Mouse (Mus musculus): ENCODE data around the gene Tescl. TPM values are rescaled to one million over a fixed set of nuclear protein-coding genes. Genes with fewer than 3 reads are reported as not detected.
A peak's percentile ranks its signal among the peaks of the same experiment; 100 is the strongest.

Gene Tescl
- polyA plus RNA-seq (2016; fragmentation: Nextera tagmentation; extraction: Ambion mirVana), result not detected in 2 replicates

DNA sequence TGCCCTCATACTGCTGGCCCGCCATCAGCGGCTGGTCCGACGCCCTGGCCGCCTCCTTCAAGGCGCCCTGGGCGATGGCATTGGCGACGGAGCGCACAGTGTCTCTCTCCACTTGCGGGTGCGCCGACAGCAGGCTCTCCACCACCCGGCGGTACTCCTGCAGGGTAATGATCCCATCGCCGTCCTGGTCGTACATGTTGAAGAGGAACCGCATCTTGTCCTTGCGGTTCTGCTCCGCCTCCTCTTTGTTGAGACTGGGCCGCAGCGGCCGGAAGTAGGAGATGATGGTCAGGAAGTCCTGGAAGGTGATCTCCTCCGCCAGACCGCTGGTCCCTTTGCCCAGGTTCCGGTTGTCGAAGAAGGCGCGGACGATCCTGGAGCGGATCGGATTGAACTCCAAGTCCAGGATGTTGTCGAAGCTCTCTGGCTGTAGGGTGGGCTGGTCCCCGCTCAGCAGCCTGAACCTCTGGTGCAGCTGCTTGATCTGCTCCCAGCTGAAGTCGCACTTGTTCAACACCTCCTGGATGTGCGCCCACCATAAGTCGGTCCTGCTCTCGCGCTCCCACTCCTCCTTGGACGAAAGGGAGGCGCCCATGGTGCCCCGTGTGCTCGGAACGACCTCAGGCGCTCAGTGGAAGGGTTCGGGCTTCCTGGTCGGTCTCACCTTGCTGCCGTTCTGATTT is at the start of gene Tescl:
Gene Tescl (minus strand): TSS at position 633 of the 683 bp plus-strand sequence.
- peak within 1 kb of the TSS; percentile 21; the same call in 1 of the 2 replicates for H3K4me2 ChIP-seq (replicated peaks)
- ATAC-seq (ENCODE audit: low FRiP score, low read depth), result no peak

DNA sequence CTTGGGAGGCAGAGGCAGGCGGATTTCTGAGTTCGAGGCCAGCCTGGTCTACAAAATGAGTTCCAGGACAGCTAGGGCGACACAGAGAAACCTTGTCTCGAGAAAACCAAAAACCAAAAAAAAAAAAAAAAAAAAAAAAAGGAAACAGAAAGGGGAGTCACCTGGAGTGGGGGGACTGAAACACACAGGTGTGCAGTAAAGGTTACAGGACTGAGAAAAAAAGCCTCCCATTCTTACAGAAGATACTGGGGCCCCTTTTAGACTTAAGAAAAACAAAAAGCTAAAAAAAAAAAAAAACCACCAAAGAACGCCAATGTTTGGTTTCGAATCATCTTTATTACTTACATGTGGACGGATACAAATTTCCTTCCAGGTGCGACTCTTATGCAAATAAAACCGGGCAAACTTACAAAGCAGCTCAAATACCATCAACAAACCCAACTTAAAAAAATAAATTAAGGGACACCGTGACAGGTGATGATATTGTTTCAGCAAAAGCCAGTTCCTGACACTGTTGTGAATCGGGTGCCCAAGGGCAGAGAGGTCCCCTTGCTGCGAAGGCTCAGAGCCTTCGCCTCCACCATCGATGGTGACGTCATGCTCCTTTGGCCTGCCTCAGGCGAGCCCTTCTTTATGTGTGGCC is 49.1 kb upstream of the Tescl start:
- ATAC-seq (ENCODE audit: low FRiP score, low read depth), result no peak
- WGBS, result 84% methylated on average over 16 of the region's 16 CpGs
- 0 out of 2 replicates have a peak, but pooled peaks cover 3% of the 10 kb centered on the region for H3K27me3 ChIP-seq (replicated peaks)
- H3K36me3 ChIP-seq, result no peaks in the 10 kb centered on the region
- H3K9ac ChIP-seq, result no peak overlapping the region
- no peak overlapping the region for H3K4me2 ChIP-seq (replicated peaks)
- no peak overlapping the region for H3K27ac ChIP-seq
- H3K4me3 ChIP-seq, result no peak overlapping the region
- H3K4me1 ChIP-seq, result peaks cover 4% of the 10 kb centered on the region; the same call in 1 of the 2 replicates
- no peaks in the 10 kb centered on the region for H3K9me3 ChIP-seq

More for the DNA sequence above, at the start of gene Tescl:
- 46% methylated on average over 49 of the region's 49 CpGs for WGBS
- Histone ChIP-seq H3K27ac (no peak within 1 kb of the TSS), H3K9me3 (no peaks in the 10 kb centered on the region), H3K27me3 (replicated peaks) (0 out of 2 replicates have a peak, but pooled peaks cover 10% of the 10 kb centered on the region), H3K36me3 (no peaks in the 10 kb centered on the region), H3K9ac (no peak within 1 kb of the TSS), H3K4me3 (no peak within 1 kb of the TSS), H3K4me1 (no peaks in the 10 kb centered on the region)

DNA sequence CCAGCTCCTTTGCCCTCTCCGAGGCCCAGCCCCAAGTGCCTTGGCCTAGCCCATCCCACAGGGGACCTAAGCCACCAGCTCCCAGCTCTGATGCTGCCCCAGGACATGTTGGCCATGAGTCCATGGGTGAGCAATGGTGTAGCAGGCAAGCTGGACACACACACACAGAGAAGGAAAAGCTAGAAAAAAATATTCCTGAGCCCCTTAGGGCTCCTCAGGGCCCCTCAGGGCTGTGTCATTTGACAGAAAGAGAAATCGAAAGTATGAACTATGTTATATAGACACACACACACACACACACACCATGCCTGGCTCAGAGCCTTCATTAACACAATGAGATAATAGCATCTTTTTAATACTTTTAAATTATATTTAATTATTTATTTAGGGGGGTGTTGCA is 46.6 kb upstream of the Tescl start:
- H3K9me3 ChIP-seq, result no peaks in the 10 kb centered on the region
- peaks cover 14% of the 10 kb centered on the region for H3K4me1 ChIP-seq
- no peak overlapping the region for H3K27ac ChIP-seq
- 76% methylated on average over 2 of the region's 2 CpGs for WGBS
- H3K27me3 ChIP-seq (replicated peaks), result 0 out of 2 replicates have a peak, but pooled peaks cover 3% of the 10 kb centered on the region
- H3K9ac ChIP-seq, result no peak overlapping the region
- H3K36me3 ChIP-seq, result no peaks in the 10 kb centered on the region
- H3K4me3 ChIP-seq, result no peak overlapping the region
- no peak overlapping the region; the same call in 1 of the 2 replicates for H3K4me2 ChIP-seq (replicated peaks)
- no peak for ATAC-seq (ENCODE audit: low FRiP score, low read depth)

DNA sequence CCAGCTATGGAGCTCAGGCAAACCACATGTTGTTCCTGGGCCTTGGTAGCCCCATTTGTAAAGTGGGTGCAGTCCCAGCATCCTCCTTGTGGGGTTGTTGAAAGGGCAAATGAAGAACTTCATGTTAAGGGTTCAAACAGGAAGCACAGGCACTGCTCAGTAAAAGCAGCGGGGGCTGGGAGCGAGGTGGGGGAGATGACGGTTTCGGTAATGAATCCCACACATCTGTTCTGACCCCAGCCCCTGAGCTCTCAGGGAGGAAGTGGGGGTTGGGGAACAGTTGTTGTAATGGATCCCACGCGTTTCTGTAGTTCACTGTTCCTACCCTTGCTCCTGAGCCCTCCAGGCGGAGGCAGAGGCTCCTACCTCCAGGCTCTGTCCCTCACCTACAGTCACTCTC is 46.2 kb upstream of the Tescl start:
- ATAC-seq (ENCODE audit: low FRiP score, low read depth), result no peak
- no peak overlapping the region for H3K4me3 ChIP-seq
- no peak overlapping the region for H3K9ac ChIP-seq
- no peak overlapping the region for H3K27ac ChIP-seq
- no peak overlapping the region; the same call in 1 of the 2 replicates for H3K4me2 ChIP-seq (replicated peaks)
- WGBS, result 63% methylated on average over 7 of the region's 7 CpGs
- H3K9me3 ChIP-seq, result no peaks in the 10 kb centered on the region
- peaks cover 14% of the 10 kb centered on the region for H3K4me1 ChIP-seq
- H3K36me3 ChIP-seq, result no peaks in the 10 kb centered on the region
- 0 out of 2 replicates have a peak, but pooled peaks cover 3% of the 10 kb centered on the region for H3K27me3 ChIP-seq (replicated peaks)

DNA sequence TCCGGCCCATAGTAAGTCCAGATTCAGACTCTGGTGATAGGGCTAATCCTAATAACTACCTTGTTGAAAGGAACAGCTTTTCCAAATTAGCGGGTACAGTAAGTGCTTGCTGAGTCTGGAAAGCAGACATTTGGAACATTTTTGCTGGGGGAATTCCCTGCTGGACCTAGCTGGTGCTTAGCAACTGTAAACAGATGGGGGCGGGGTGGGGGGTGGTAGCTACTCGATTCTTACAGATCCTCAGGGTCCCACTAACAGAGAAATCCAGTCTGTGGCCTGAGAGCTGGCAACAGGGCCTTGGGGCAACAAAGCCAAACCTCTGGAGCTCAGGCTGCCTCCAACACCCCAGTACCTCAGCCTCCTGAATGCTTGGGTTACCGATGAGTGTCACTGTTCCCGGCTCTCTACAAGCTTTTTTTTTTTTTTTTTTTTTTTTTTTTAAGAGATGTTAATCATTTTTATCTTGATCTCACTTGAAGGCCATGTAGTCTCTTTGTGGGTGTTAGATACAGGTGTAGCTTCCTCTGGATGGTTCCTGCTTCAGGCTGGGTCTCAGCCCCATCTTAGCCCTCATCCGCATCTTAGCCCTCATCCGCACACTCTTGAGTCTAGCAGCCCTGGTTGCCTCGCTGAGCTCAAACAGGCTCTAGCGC is 44.4 kb upstream of the Tescl start:
- Histone ChIP-seq H3K4me2 (replicated peaks) (no peak overlapping the region), H3K27me3 (replicated peaks) (no peaks in the 10 kb centered on the region), H3K9me3 (no peaks in the 10 kb centered on the region), H3K4me1 (peaks cover 20% of the 10 kb centered on the region), H3K36me3 (no peaks in the 10 kb centered on the region), H3K27ac (no peak overlapping the region), H3K9ac (no peak overlapping the region), H3K4me3 (no peak overlapping the region)
- WGBS, result 77% methylated on average over 10 of the region's 10 CpGs
- no peak for ATAC-seq (ENCODE audit: low FRiP score, low read depth)

DNA sequence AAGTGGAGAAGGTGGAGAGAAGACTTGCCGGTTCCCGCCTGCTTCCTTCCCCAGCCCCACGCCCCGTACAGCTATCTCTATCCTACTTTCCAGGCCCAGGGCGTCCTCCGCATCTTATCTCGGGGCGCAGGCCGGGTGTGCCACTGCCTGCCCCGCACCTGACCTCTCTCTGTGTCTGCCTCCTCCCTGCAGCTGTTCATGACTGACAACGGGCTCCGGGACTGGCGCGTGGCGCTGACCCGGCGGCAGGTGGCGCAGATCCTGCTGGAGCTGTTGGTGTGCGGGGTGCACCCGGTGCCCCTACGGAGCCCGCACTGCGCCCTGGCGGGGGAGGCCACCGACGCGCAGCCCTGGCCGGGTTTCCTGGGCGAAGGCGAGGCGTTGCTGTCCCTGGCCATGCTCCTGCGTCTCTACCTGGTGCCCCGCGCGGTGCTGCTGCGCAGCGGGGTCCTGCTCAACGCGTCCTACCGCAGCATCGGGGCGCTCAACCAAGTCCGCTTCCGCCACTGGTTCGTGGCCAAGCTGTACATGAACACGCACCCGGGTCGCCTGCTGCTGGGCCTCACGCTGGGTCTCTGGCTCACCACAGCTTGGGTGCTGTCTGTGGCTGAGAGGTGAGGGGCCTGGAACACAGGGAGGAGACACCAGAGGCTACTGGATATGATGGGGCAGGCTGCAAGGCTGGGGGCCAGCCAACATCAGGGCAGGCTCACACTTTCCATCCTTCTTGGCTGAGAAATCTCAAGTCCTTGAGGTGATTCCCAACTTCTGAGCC is 43.5 kb upstream of the Tescl start:
- Histone ChIP-seq H3K4me1 (peaks cover 26% of the 10 kb centered on the region), H3K27ac (no peak overlapping the region), H3K36me3 (no peaks in the 10 kb centered on the region), H3K9ac (peak overlapping the region; percentile 44; the same call in 1 of the 2 replicates), H3K27me3 (replicated peaks) (no peaks in the 10 kb centered on the region), H3K9me3 (no peaks in the 10 kb centered on the region), H3K4me2 (replicated peaks) (peak overlapping the region; percentile 57), H3K4me3 (peak overlapping the region; percentile 26)
- 7% methylated on average over 49 of the region's 49 CpGs for WGBS
- peak; percentile 41 for ATAC-seq (ENCODE audit: low FRiP score, low read depth)

DNA sequence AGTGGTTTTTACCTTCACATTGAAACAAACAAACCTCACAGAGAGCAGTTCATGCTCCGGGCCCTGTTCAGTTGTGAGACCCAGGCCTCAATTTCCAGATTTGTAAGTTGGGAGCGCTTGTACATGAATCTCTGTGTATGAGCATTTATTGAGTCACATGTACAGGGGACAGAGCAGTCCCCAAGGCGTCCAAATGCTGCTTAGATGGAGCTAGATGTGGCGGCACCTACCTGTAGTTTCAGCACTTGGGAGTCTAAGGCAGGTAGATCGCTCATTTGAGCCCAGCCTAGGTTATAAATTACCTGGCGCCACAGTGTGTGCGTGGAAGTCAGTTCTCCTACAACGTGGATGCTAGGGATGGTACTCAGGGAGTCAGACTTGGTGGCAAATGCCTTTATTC is 42.7 kb upstream of the Tescl start:
- ATAC-seq (ENCODE audit: low FRiP score, low read depth), result no peak

DNA sequence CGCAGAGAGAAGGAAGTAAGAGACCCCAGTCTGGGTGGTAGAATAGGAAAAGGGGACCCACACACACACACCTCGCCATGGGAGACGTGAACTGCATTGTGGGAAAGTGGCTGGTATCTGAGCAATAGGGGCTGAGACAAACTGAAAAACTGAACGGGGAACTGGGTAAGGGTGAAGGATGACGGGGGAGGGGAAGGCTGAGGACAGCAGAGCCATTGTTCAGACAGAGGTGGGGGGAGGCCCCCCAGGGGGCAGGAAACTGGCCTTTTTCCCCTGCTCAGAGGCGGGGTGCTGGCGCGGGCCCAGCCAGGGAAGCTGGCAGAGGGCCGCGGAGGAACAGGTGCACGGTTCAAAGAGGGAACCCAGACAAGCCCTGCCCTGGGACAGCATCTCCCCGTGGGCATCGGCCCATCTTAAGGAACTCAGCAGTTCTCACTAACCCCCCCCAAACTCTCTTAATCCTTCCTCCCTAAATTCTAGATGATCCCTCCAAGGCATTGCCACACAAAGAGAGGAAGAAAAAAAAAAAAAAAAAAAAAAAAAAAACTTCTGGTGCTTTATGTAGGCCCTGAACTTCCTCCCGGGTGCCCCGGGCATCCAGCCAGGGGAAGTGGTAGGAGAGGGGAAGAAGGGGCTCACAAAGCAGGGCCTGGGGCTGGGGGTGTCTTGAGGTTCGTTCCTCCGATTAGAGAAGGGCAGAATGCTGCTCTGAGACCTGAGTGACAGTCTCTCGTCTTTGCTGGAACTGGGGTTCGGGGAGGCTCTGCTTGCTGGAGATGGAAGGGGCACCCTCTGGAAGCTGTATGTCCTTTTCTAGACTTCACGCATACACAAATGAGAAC is 40.0 kb upstream of the Tescl start:
- Histone ChIP-seq H3K27me3 (replicated peaks) (no peaks in the 10 kb centered on the region; the same call in 1 of the 2 replicates), H3K36me3 (no peaks in the 10 kb centered on the region), H3K4me2 (replicated peaks) (peak overlapping the region; percentile 37), H3K4me1 (peaks cover 27% of the 10 kb centered on the region), H3K4me3 (no peak overlapping the region), H3K9me3 (no peaks in the 10 kb centered on the region), H3K9ac (0 out of 2 replicates have a peak overlapping the region, but pooled peaks have one; percentile 29), H3K27ac (0 out of 2 replicates have a peak overlapping the region, but pooled peaks have one; percentile 37)
- ATAC-seq (ENCODE audit: low FRiP score, low read depth), result peak; percentile 57
- 44% methylated on average over 18 of the region's 20 CpGs for WGBS

More for the DNA sequence above, 42.7 kb upstream of the Tescl start:
- H3K27ac ChIP-seq, result no peak overlapping the region
- no peak overlapping the region for H3K9ac ChIP-seq
- H3K4me2 ChIP-seq (replicated peaks), result no peak overlapping the region
- no peak overlapping the region for H3K4me3 ChIP-seq
- H3K27me3 ChIP-seq (replicated peaks), result no peaks in the 10 kb centered on the region
- no peaks in the 10 kb centered on the region for H3K9me3 ChIP-seq
- whole genome bisulfite sequencing, result 88% methylated on average over 8 of the region's 8 CpGs
- H3K4me1 ChIP-seq, result peaks cover 26% of the 10 kb centered on the region
- H3K36me3 ChIP-seq, result no peaks in the 10 kb centered on the region

DNA sequence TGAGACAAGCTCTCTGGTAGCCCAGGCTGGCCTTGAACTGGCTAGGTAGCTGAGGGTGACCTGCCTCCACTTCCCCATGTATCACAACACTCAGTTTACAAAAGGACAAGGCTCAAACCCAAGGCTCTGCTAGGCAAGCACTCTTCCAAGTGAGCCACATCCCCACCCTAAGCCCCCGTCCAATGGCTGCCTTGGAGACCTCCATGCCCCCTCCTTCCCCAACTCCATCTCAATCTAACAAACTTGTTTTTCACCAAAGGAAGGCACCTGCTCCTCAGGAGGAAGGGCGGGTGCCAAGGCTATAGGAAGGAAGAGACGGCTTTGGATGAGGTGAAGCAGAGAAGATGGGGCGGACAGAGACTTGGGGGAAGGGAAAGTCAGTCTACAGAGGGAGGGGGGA is 39.0 kb upstream of the Tescl start:
- H3K9ac ChIP-seq, result no peak overlapping the region
- ATAC-seq (ENCODE audit: low FRiP score, low read depth), result no peak
- H3K36me3 ChIP-seq, result no peaks in the 10 kb centered on the region
- H3K4me2 ChIP-seq (replicated peaks), result no peak overlapping the region
- no peaks in the 10 kb centered on the region; the same call in 1 of the 2 replicates for H3K27me3 ChIP-seq (replicated peaks)
- H3K4me1 ChIP-seq, result peaks cover 27% of the 10 kb centered on the region
- H3K4me3 ChIP-seq, result no peak overlapping the region
- 84% methylated on average over 4 of the region's 4 CpGs for WGBS
- no peak overlapping the region for H3K27ac ChIP-seq
- H3K9me3 ChIP-seq, result no peaks in the 10 kb centered on the region

DNA sequence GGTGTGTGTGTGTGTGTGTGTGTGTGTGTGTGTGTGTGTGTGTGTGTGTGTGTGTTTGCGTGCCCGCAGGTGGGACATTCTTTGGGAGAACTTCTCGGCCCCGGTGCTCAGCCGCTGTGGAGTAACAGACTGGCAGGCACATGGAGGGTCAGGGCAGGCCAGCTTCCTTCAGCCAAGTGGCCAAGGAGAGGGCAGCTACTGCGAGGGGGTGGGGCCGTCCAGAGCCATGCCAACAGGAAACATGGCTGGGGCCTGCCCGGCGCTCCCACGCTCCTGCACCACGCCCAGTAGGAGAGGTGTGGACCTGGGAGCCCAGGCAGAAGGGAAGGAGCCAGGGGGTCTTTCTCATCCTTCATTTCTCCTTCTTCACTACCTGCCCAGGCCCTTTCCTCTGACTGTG is 38.6 kb upstream of the Tescl start:
- Histone ChIP-seq H3K27me3 (replicated peaks) (no peaks in the 10 kb centered on the region; the same call in 1 of the 2 replicates), H3K4me1 (peaks cover 24% of the 10 kb centered on the region), H3K9me3 (no peaks in the 10 kb centered on the region), H3K27ac (no peak overlapping the region), H3K9ac (no peak overlapping the region), H3K4me2 (replicated peaks) (no peak overlapping the region), H3K36me3 (no peaks in the 10 kb centered on the region), H3K4me3 (no peak overlapping the region)
- 88% methylated on average over 11 of the region's 11 CpGs for WGBS
- no peak for ATAC-seq (ENCODE audit: low FRiP score, low read depth)

DNA sequence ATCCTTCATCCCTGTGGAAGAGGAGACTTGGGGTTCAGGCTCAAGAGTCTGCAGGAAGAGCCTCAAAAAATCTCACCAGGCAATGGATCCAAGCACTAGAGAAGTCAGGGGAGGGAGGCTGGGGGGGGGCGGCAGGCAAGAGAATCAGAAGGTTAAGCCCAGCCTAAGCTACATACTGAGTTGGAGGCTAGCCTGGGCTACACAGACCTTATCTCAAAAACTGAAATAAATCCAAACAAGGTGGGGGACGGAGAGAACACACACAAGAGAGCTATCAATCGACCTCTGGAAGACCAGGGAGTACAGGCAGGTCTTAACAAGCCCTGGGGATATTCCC is 38.0 kb upstream of the Tescl start:
- 64% methylated on average over 3 of the region's 3 CpGs for WGBS
- Histone ChIP-seq H3K4me3 (no peak overlapping the region), H3K9me3 (no peaks in the 10 kb centered on the region), H3K4me1 (peaks cover 19% of the 10 kb centered on the region), H3K27me3 (replicated peaks) (no peaks in the 10 kb centered on the region; the same call in 1 of the 2 replicates), H3K9ac (no peak overlapping the region), H3K27ac (no peak overlapping the region), H3K4me2 (replicated peaks) (no peak overlapping the region), H3K36me3 (no peaks in the 10 kb centered on the region)
- ATAC-seq (ENCODE audit: low FRiP score, low read depth), result no peak

Measured in neural tube, embryonic 12.5 days (tissue).